Mouse (Mus musculus) MEL (cell line): ENCODE data around the gene Sertm1.

Experiments used
- BHLHE40 ChIP-seq: IDR thresholded peaks from 2 replicates; pipeline ENCODE4 v1.6.1; 2012; ENCODE audit warnings: low read depth, mild to moderate bottlenecking, inconsistent platforms, low read length, improper control_type of control experiment, borderline replicate concordance
- CTCF ChIP-seq, 3 experiments: IDR thresholded peaks in 2 of 3; conservative IDR thresholded peaks in 1 of 3; 2 replicates each; pipeline ENCODE4 v1.5.1; 2011 to 2012; ENCODE audit warnings: low read length in 3 of 3, low read depth in 2 of 3, mild to moderate bottlenecking in 2 of 3, improper control_type of control experiment in 1 of 3, inconsistent platforms in 1 of 3, mixed read lengths in 1 of 3, moderate library complexity in 1 of 3; ENCODE audit not compliant: control insufficient read depth in 1 of 3, insufficient read depth in 1 of 3, poor library complexity in 1 of 3, severe bottlenecking in 1 of 3
- EP300 ChIP-seq, 2 experiments: IDR thresholded peaks; 2 replicates each; pipeline ENCODE4 v1.6.1; 2011; ENCODE audit warnings: improper control_type of control experiment in 2 of 2, low read length in 2 of 2, low read depth in 1 of 2, mild to moderate bottlenecking in 1 of 2
- HCFC1 ChIP-seq: IDR thresholded peaks from 2 replicates; pipeline ENCODE4 v1.6.1; 2012; ENCODE audit warnings: low read depth, mild to moderate bottlenecking, inconsistent platforms, low read length, improper control_type of control experiment, moderate library complexity
- MXI1 ChIP-seq: IDR thresholded peaks from 2 replicates; pipeline ENCODE4 v1.6.1; 2011; ENCODE audit warnings: mild to moderate bottlenecking, low read depth, low read length, improper control_type of control experiment
- NRF1 ChIP-seq: IDR thresholded peaks from 2 replicates; pipeline ENCODE4 v1.6.1; 2014; ENCODE audit warnings: low read depth, mild to moderate bottlenecking, inconsistent platforms, low read length, improper control_type of control experiment, moderate library complexity; ENCODE audit not compliant: poor library complexity, insufficient read depth, severe bottlenecking
- POLR2A ChIP-seq, 2 experiments: IDR thresholded peaks; 2 replicates each; pipeline ENCODE4 v1.6.1; 2011 to 2012; ENCODE audit warnings: low read length in 2 of 2, mild to moderate bottlenecking in 2 of 2, control low read depth in 1 of 2, improper control_type of control experiment in 1 of 2, low read depth in 1 of 2, moderate library complexity in 1 of 2; ENCODE audit not compliant: control insufficient read depth in 1 of 2, insufficient read depth in 1 of 2, poor library complexity in 1 of 2
- POLR2AphosphoS2 ChIP-seq: IDR thresholded peaks from 2 replicates; pipeline ENCODE4 v1.6.1; 2011; ENCODE audit warnings: low read length, improper control_type of control experiment

DNA sequence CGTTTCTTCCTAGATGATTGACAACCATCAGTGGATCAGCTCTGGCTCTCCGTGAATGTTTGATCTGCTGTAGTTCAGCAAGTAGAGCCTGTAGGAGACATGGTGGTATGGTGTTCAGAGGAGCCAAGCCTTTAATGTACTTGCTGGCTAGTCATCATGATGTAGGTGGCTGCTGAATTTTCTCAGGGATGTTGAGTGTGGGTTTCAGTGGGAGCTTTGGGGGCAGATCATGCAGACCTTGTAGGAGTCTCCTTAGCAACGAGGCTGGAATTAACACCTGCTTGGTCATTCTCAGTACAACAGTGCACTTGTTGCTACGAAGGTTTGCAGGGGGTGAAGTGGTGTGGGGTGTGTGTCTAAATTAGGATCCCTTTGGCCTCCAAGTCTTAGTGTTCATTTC lies 18.8 kb upstream of the Sertm1 start:
- no peak for TF ChIP-seq BHLHE40
- TF ChIP-seq EP300 (IDR thresholded peaks at IDR 0.05; ENCODE audit: low read depth in 1 of 2, low read length in 2 of 2): no peak
- no peak for TF ChIP-seq POLR2A (IDR thresholded peaks at IDR 0.05; ENCODE audit: control insufficient read depth in 1 of 2, insufficient read depth in 1 of 2, low read depth in 1 of 2, low read length in 2 of 2, poor library complexity in 1 of 2)
- no peak for TF ChIP-seq MXI1
- no peak for TF ChIP-seq CTCF (IDR thresholded peaks at IDR 0.05 in 2 of 3, conservative IDR thresholded peaks at IDR 0.05 in 1 of 3; ENCODE audit: control insufficient read depth in 1 of 3, insufficient read depth in 1 of 3, low read depth in 2 of 3, low read length in 3 of 3, poor library complexity in 1 of 3, severe bottlenecking in 1 of 3)
- no peak for TF ChIP-seq HCFC1
- no peak for TF ChIP-seq POLR2AphosphoS2
- TF ChIP-seq NRF1: no peak
